Mouse (Mus musculus): Measurements from ENCODE around the gene Col12a1. TPM values are rescaled to one million over a fixed set of nuclear protein-coding genes. Genes with fewer than 3 reads are reported as not detected.

Col12a1 gene
- total and polyA plus RNA-seq, 3 experiments: 0.07 to 0.46 (median 0.21) TPM

DNA sequence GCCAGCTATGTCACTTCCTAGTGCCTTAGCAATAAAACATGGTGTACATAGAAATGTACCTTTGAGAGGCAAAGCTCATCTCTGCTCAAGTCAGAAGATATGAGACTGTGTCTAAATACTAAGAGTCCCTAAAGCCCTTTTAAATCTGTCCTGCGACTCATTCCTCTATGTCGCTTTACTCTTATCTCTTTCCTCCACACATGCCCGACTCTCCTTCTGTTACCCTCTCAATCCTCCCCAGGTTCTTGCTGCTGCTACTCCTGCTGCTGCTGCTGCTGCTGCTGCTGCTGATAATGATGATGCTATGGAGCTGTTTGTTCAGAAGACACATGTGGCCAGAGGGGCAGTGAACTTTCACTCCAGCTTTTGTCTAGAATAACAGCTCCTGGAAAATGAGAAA is 31.4 kb downstream of the Col12a1 start:
- Histone ChIP-seq H3K27me3 (replicated peaks) (no peaks in the 10 kb centered on the region), H3K79me2 (replicated peaks; ENCODE audit: control insufficient read depth, extremely low read depth, insufficient read depth, poor library complexity, severe bottlenecking) (no peaks in the 10 kb centered on the region), H3K27ac (ENCODE audit: insufficient read depth, low read depth) (no peak overlapping the region), H3K9ac (ENCODE audit: insufficient read depth, low read depth) (no peak overlapping the region), H3K4me1 (ENCODE audit: control insufficient read depth in 1 of 2, insufficient read depth in 2 of 2) (no peaks in the 10 kb centered on the region), H3K36me3 (replicated peaks in 1 of 2; ENCODE audit: control insufficient read depth in 1 of 2, insufficient read depth in 1 of 2, low read length in 1 of 2) (no peaks in the 10 kb centered on the region), H3K4me2 (ENCODE audit: insufficient read depth, low read depth, poor library complexity, severe bottlenecking) (no peak overlapping the region), H3K9me3 (replicated peaks; ENCODE audit: low read length) (no peaks in the 10 kb centered on the region), H3K4me3 (replicated peaks in 1 of 3; ENCODE audit: low read depth in 2 of 3, low read length in 2 of 3, poor library complexity in 1 of 3) (no peak overlapping the region)
- in situ Hi-C loops (cut with MboI; ENCODE audit: low pct_ligation_motif_present, low pct_unique_long_range_greater_than_20kb, low sequenced_read_pairs): no loop called here
- DNase-seq (ENCODE audit: extremely low read depth): no peak
- TF ChIP-seq EP300 (IDR thresholded peaks at IDR 0.05; ENCODE audit: low read length): no peak
- TF ChIP-seq RCOR1 (conservative IDR thresholded peaks at IDR 0.05; ENCODE audit: low read depth, low read length): no peak
- no peak for TF ChIP-seq ETS1 (conservative IDR thresholded peaks at IDR 0.05; ENCODE audit: low read depth, low read length)
- no peak for TF ChIP-seq ELF1 (IDR thresholded peaks at IDR 0.05; ENCODE audit: low read depth, low read length)
- no peak for TF ChIP-seq ZC3H11A (IDR thresholded peaks at IDR 0.05; ENCODE audit: low read depth, low read length)
- no peak for TF ChIP-seq MEF2A (IDR thresholded peaks at IDR 0.05; ENCODE audit: borderline replicate concordance, low read depth, low read length)
- TF ChIP-seq CTCF (conservative IDR thresholded peaks at IDR 0.05 in 1 of 2, IDR thresholded peaks at IDR 0.05 in 1 of 2; ENCODE audit: low read depth in 2 of 2, low read length in 2 of 2): no peak
- no peak for TF ChIP-seq IRF4 (IDR thresholded peaks at IDR 0.05; ENCODE audit: low read depth, low read length)
- no peak for TF ChIP-seq MYC (IDR thresholded peaks at IDR 0.05; ENCODE audit: low read depth, low read length)
- no peak for TF ChIP-seq UBTF (IDR thresholded peaks at IDR 0.05; ENCODE audit: low read depth, low read length)
- TF ChIP-seq MXI1 (IDR thresholded peaks at IDR 0.05; ENCODE audit: low read depth, low read length): no peak
- TF ChIP-seq BHLHE40 (IDR thresholded peaks at IDR 0.05; ENCODE audit: low read depth, low read length): no peak
- TF ChIP-seq CHD2 (IDR thresholded peaks at IDR 0.05; ENCODE audit: low read length): no peak
- TF ChIP-seq MAFK (IDR thresholded peaks at IDR 0.05; ENCODE audit: insufficient replicate concordance, low read length): no peak
- TF ChIP-seq USF2 (conservative IDR thresholded peaks at IDR 0.05; ENCODE audit: low read depth, low read length): no peak
- TF ChIP-seq ZKSCAN1 (IDR thresholded peaks at IDR 0.05; ENCODE audit: borderline replicate concordance, low read depth, low read length): no peak
- no peak for TF ChIP-seq MAX (IDR thresholded peaks at IDR 0.05; ENCODE audit: low read length)
- dilution Hi-C loops (cut with MboI; ENCODE audit: extremely low pct_ligation_motif_present, extremely low pct_unique_long_range_greater_than_20kb, low sequenced_read_pairs): no loop called here

DNA sequence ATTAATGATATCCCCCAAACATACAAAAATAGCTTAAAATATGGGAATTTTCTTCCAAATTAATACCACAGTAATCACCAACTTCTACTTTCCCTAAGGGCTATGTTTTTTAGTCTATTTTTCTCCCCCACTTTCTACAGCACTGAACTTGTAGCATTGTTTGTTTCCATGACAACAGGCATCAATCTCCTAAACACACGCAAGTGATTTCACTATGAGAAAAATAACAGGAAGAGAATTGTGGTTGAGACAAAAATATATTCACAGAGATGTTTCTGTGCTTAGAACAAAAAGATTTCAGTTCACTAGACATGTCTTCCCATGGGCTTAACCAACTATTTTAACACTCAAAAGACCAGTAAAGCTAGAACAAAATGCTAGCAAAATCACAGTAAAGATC is 32.6 kb downstream of the Col12a1 start:
- in situ Hi-C loops (cut with MboI; ENCODE audit: low pct_ligation_motif_present, low pct_unique_long_range_greater_than_20kb, low sequenced_read_pairs) (no loop called here), dilution Hi-C loops (cut with MboI; ENCODE audit: extremely low pct_ligation_motif_present, extremely low pct_unique_long_range_greater_than_20kb, low sequenced_read_pairs) (no loop called here)
- no peak overlapping the region for H3K9ac ChIP-seq (ENCODE audit: insufficient read depth, low read depth)
- H3K4me3 ChIP-seq (replicated peaks in 1 of 3; ENCODE audit: low read depth in 2 of 3, low read length in 2 of 3, poor library complexity in 1 of 3): no peak overlapping the region
- H3K27ac ChIP-seq (ENCODE audit: insufficient read depth, low read depth): no peak overlapping the region
- no peaks in the 10 kb centered on the region for H3K36me3 ChIP-seq (replicated peaks in 1 of 2; ENCODE audit: control insufficient read depth in 1 of 2, insufficient read depth in 1 of 2, low read length in 1 of 2)
- DNase-seq (ENCODE audit: extremely low read depth): peak; percentile 13
- H3K9me3 ChIP-seq (replicated peaks; ENCODE audit: low read length): no peaks in the 10 kb centered on the region
- peaks cover 0 to 9% of the 10 kb centered on the region in 2 experiments; a peak in 2 of 4 replicates for H3K4me1 ChIP-seq (ENCODE audit: control insufficient read depth in 1 of 2, insufficient read depth in 2 of 2)
- no peaks in the 10 kb centered on the region for H3K27me3 ChIP-seq (replicated peaks)
- no peaks in the 10 kb centered on the region for H3K79me2 ChIP-seq (replicated peaks; ENCODE audit: control insufficient read depth, extremely low read depth, insufficient read depth, poor library complexity, severe bottlenecking)
- TF ChIP-seq HCFC1 (IDR thresholded peaks at IDR 0.05; ENCODE audit: low read depth, low read length) (no peak), GABPA (IDR thresholded peaks at IDR 0.05; ENCODE audit: insufficient replicate concordance, low read depth, low read length) (no peak)
- H3K4me2 ChIP-seq (ENCODE audit: insufficient read depth, low read depth, poor library complexity, severe bottlenecking): no peak overlapping the region

Measured in CH12.LX (cell line).